In the genomic region with DNA sequence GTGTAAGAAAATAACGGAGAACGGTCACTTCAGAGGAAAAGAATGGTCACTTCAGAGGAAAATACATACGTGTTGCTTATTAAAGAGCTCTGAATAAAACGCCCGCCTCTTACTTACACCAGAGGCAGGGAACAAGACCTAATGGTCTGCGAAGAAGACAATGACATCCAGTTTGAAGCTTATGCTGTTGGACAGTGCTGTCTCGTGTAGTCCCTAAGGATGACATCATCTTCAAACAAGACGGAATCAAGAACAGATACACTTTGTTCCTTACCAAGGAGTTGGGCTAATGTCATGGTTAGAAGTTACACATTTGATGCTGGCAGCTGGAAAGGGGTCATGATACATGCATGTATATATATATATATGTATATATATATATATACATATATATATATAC, we compare ENCODE assay signal across 33 mouse cellular contexts.
"Had no signal": no experiment of that assay in that cellular context is flagged by ENCODE, and none has a peak within 500 bp of the region (broad histone marks: within the 10 kb centered on the region; RNA-seq: fewer than 3 reads in every experiment).

No protein-coding gene starts in this region.

- H3K4me2 ChIP-seq: heart, embryonic 11.5 days; heart, embryonic 12.5 days; heart, embryonic 13.5 days; heart, embryonic 15.5 days; hindbrain, embryonic 12.5 days; hindbrain, embryonic 13.5 days; hindbrain, embryonic 14.5 days; hindbrain, embryonic 15.5 days; intestine, embryonic 15.5 days; kidney, embryonic 15.5 days had no signal

- DNase-seq: heart, postnatal 10 days; heart, postnatal 14 days; heart, postnatal 36 days; heart, postnatal 4 days; kidney, adult 11 months; kidney, adult 18-20 months; kidney, adult 2 months; kidney, adult 8-10 months; kidney, adult 9 months; kidney, postnatal 10 days; kidney, postnatal 14 days; kidney, postnatal 25 days; kidney, postnatal 36 days; kidney, postnatal 4 days; layer of hippocampus, adult 9-11 months; layer of hippocampus, postnatal 36 days had no signal

- H3K9me3 ChIP-seq: heart, embryonic 10.5 days; heart, embryonic 12.5 days; heart, embryonic 13.5 days; heart, embryonic 15.5 days; hindbrain, embryonic 10.5 days; hindbrain, embryonic 12.5 days; hindbrain, embryonic 13.5 days; hindbrain, embryonic 15.5 days; intestine, embryonic 15.5 days; kidney, embryonic 15.5 days had no signal

- H3K4me1 ChIP-seq: heart, embryonic 10.5 days; heart, embryonic 12.5 days; heart, embryonic 13.5 days; heart, embryonic 15.5 days; hindbrain, embryonic 10.5 days; hindbrain, embryonic 12.5 days; hindbrain, embryonic 13.5 days; hindbrain, embryonic 15.5 days; intestine, embryonic 15.5 days; kidney, embryonic 15.5 days had no signal

- H3K9ac ChIP-seq: heart, embryonic 12.5 days; heart, embryonic 13.5 days; heart, embryonic 15.5 days; hindbrain, embryonic 12.5 days; hindbrain, embryonic 13.5 days; hindbrain, embryonic 14.5 days; hindbrain, embryonic 15.5 days; intestine, embryonic 15.5 days; kidney, embryonic 15.5 days had no signal

- H3K36me3 ChIP-seq: heart, embryonic 10.5 days; heart, embryonic 12.5 days; heart, embryonic 13.5 days; heart, embryonic 15.5 days; hindbrain, embryonic 10.5 days; hindbrain, embryonic 12.5 days; hindbrain, embryonic 13.5 days; hindbrain, embryonic 15.5 days; intestine, embryonic 15.5 days; kidney, embryonic 15.5 days had no signal

- H3K4me3 ChIP-seq: heart, embryonic 10.5 days; heart, embryonic 12.5 days; heart, embryonic 13.5 days; heart, embryonic 15.5 days; hindbrain, embryonic 10.5 days; hindbrain, embryonic 12.5 days; hindbrain, embryonic 13.5 days; hindbrain, embryonic 15.5 days; intestine, embryonic 15.5 days; kidney, embryonic 15.5 days; layer of hippocampus, adult 2 months had no signal

- ATAC-seq: hindbrain, embryonic 16.5 days; hindbrain, postnatal 0 days; inflammation-experienced regulatory T-cells, adult 6 months had no signal

- H3K27ac ChIP-seq: heart, embryonic 10.5 days; heart, embryonic 13.5 days; heart, embryonic 15.5 days; hindbrain, embryonic 10.5 days; hindbrain, embryonic 12.5 days; hindbrain, embryonic 13.5 days; hindbrain, embryonic 14.5 days; hindbrain, embryonic 15.5 days; hindbrain, postnatal 0 days; intestine, embryonic 15.5 days; kidney, embryonic 15.5 days; kidney, postnatal 0 days; layer of hippocampus, adult 2 months had no signal

- H3K27me3 ChIP-seq: heart, embryonic 12.5 days; heart, embryonic 13.5 days; heart, embryonic 15.5 days; hindbrain, embryonic 12.5 days; hindbrain, embryonic 13.5 days; hindbrain, embryonic 15.5 days; intestine, embryonic 15.5 days; kidney, embryonic 15.5 days had no signal
